In genomic region chr17:29637895-29638294, GRCm38 (mm10) we compare ENCODE assay signal across 11 mouse cellular contexts. TPM values are rescaled to one million over a fixed set of nuclear protein-coding genes. Genes with fewer than 3 reads are reported as not detected.
A peak's percentile ranks its signal among the peaks of the same experiment; 100 is the strongest.
DNase-seq lines count a peak whose midpoint lies in the region; ATAC-seq and TF ChIP-seq lines count a peak whose summit lies in the region.
"Had no signal": no experiment of that assay in that cellular context is flagged by ENCODE, and none has a peak within 500 bp of the region (broad histone marks: within the 10 kb centered on the region; RNA-seq: fewer than 3 reads in every experiment).

No protein-coding gene starts in this region.

- H3K27ac ChIP-seq in lung, postnatal 0 days (ENCODE audit: low read length): no peak overlapping the region
- H3K27ac ChIP-seq in hindbrain, embryonic 13.5 days: no peak overlapping the region
- no peak overlapping the region for H3K27ac ChIP-seq in forebrain, embryonic 14.5 days (ENCODE audit: low read depth, low read length)
- H3K27ac ChIP-seq: embryonic facial prominence, embryonic 15.5 days; hindbrain, embryonic 12.5 days had no signal

- no peak overlapping the region for H3K4me3 ChIP-seq in lung, postnatal 0 days (ENCODE audit: low read depth, low read length)
- peak overlapping the region; percentile 19 for H3K4me3 ChIP-seq in megakaryocyte, embryonic 14.5 days (replicated peaks)
- no peak overlapping the region for H3K4me3 ChIP-seq in hindbrain, embryonic 13.5 days
- H3K4me3 ChIP-seq in forebrain, embryonic 14.5 days (ENCODE audit: low read depth, low read length): no peak overlapping the region
- H3K4me3 ChIP-seq: embryonic facial prominence, embryonic 15.5 days; hindbrain, embryonic 12.5 days had no signal

- TF ChIP-seq CTCF in lung, postnatal 0 days (IDR thresholded peaks at IDR 0.05): no peak

- no peaks in the 10 kb centered on the region for H3K9me3 ChIP-seq in lung, postnatal 0 days (ENCODE audit: low read length)
- H3K9me3 ChIP-seq in megakaryocyte, embryonic 14.5 days: no peaks in the 10 kb centered on the region
- H3K9me3 ChIP-seq in hindbrain, embryonic 13.5 days: no peaks in the 10 kb centered on the region
- H3K9me3 ChIP-seq in forebrain, embryonic 14.5 days (replicated peaks; ENCODE audit: control insufficient read depth, low read length): no peaks in the 10 kb centered on the region
- H3K9me3 ChIP-seq: embryonic facial prominence, embryonic 15.5 days; hindbrain, embryonic 12.5 days had no signal

- peaks cover 40% of the 10 kb centered on the region for H3K36me3 ChIP-seq in lung, postnatal 0 days (ENCODE audit: insufficient read depth, low read length)
- H3K36me3 ChIP-seq in megakaryocyte, embryonic 14.5 days (replicated peaks; ENCODE audit: low read length): peaks cover 92% of the 10 kb centered on the region
- H3K36me3 ChIP-seq in hindbrain, embryonic 13.5 days: peaks cover 96% of the 10 kb centered on the region
- peaks cover 91% of the 10 kb centered on the region for H3K36me3 ChIP-seq in forebrain, embryonic 14.5 days (ENCODE audit: control insufficient read depth, insufficient read depth, low read length)

- no peak for TF ChIP-seq EP300 in lung, postnatal 0 days (IDR thresholded peaks at IDR 0.05)

- no peaks in the 10 kb centered on the region for H3K27me3 ChIP-seq in lung, postnatal 0 days (replicated peaks; ENCODE audit: insufficient read depth, low read length)
- H3K27me3 ChIP-seq in megakaryocyte, embryonic 14.5 days (replicated peaks): no peaks in the 10 kb centered on the region
- no peaks in the 10 kb centered on the region for H3K27me3 ChIP-seq in hindbrain, embryonic 13.5 days
- H3K27me3 ChIP-seq in forebrain, embryonic 14.5 days (replicated peaks; ENCODE audit: control insufficient read depth, insufficient read depth, low read length): no peaks in the 10 kb centered on the region
- H3K27me3 ChIP-seq: embryonic facial prominence, embryonic 15.5 days; hindbrain, embryonic 12.5 days had no signal

- H3K9ac ChIP-seq in lung, postnatal 0 days (replicated peaks; ENCODE audit: low read depth): no peak overlapping the region
- no peak overlapping the region for H3K9ac ChIP-seq in hindbrain, embryonic 13.5 days
- no peak overlapping the region for H3K9ac ChIP-seq in forebrain, embryonic 14.5 days (ENCODE audit: low read length)
- H3K9ac ChIP-seq: embryonic facial prominence, embryonic 15.5 days; hindbrain, embryonic 12.5 days had no signal

- peak; percentile 54 for ATAC-seq in lung, postnatal 0 days
- ATAC-seq in hindbrain, embryonic 13.5 days (ENCODE audit: low FRiP score): no peak
- no peak for ATAC-seq in forebrain, embryonic 14.5 days

- no peak for DNase-seq in lung, postnatal 0 days (ENCODE audit: low spot score)
- DNase-seq in lung, postnatal 14 days: no peak
- peak; percentile 75 for DNase-seq in MN1 (ENCODE audit: low spot score)
- DNase-seq in heart, postnatal 10 days: peak; percentile 22 to 34
- DNase-seq in left cerebral cortex, adult 8-10 months (ENCODE audit: low spot score in 2 of 2): no peak
- DNase-seq in forebrain, embryonic 14.5 days (ENCODE audit: low spot score): no peak
- DNase-seq: adrenal gland, adult 8-10 months had no signal

- H3K4me2 ChIP-seq in lung, postnatal 0 days (replicated peaks; ENCODE audit: low read depth, low read length): no peak overlapping the region
- H3K4me2 ChIP-seq in hindbrain, embryonic 13.5 days: no peak overlapping the region
- H3K4me2 ChIP-seq in forebrain, embryonic 14.5 days (ENCODE audit: low read length): no peak overlapping the region
- H3K4me2 ChIP-seq: embryonic facial prominence, embryonic 15.5 days; hindbrain, embryonic 12.5 days had no signal

- WGBS in lung, postnatal 0 days: 67% methylated on average over 7 of the region's 8 CpGs
- 88% methylated on average over 8 of the region's 8 CpGs for WGBS in hindbrain, embryonic 13.5 days
- 82% methylated on average over 8 of the region's 8 CpGs for WGBS in forebrain, embryonic 14.5 days

- intact Hi-C loops in heart, postnatal 10 days (cut with DNase I): loop anchor here (10.0 kb wide), 1 partner anchor 137 kb away; no protein-coding TSS in a partner anchor

- no peaks in the 10 kb centered on the region for H3K4me1 ChIP-seq in lung, postnatal 0 days (ENCODE audit: insufficient read depth, low read depth, low read length)
- H3K4me1 ChIP-seq in megakaryocyte, embryonic 14.5 days: peaks cover 34% of the 10 kb centered on the region
- no peaks in the 10 kb centered on the region for H3K4me1 ChIP-seq in hindbrain, embryonic 13.5 days (replicated peaks)
- H3K4me1 ChIP-seq in forebrain, embryonic 14.5 days (ENCODE audit: control insufficient read depth, insufficient read depth, low read length): no peaks in the 10 kb centered on the region
- H3K4me1 ChIP-seq: hindbrain, embryonic 12.5 days had no signal

RNA-seq across cellular contexts. Expression of gene Cmtr1, which starts 22.5 kb away (rescaled TPM):
- polyA plus RNA-seq in lung, postnatal 0 days (2015; fragmentation: Nextera tagmentation; extraction: Ambion mirVana): 79.6 and 82.3 TPM in 2 replicates
- 10 to 100 TPM; 59.5 to 63.4 TPM for total RNA-seq in heart, postnatal 10 days (2021)
- polyA plus RNA-seq in megakaryocyte, embryonic 14.5 days (2012; ENCODE audit: insufficient read depth, low replicate concordance): 10.6 and 22.3 TPM in 2 replicates
- 100 to 1,000 TPM; 112 to 142 (median 127) TPM for total RNA-seq in left cerebral cortex, adult 8-10 months (2022)
- 132 and 139 TPM in 2 replicates for polyA plus RNA-seq in hindbrain, embryonic 13.5 days (2015; fragmentation: Nextera tagmentation; extraction: Ambion mirVana)
- 116 and 138 TPM in 2 replicates for polyA plus RNA-seq in forebrain, embryonic 14.5 days (2014; fragmentation: Nextera tagmentation; extraction: Ambion mirVana)

RNA-seq across cellular contexts. Expression of gene Gm28043, which starts 23.2 kb away (rescaled TPM):
- 0.99 and 1.6 TPM in 2 replicates for polyA plus RNA-seq in lung, postnatal 0 days (2015; fragmentation: Nextera tagmentation; extraction: Ambion mirVana)
- total RNA-seq in heart, postnatal 10 days (2021): 1 to 10 TPM; 1.4 to 2.0 TPM
- polyA plus RNA-seq in megakaryocyte, embryonic 14.5 days (2012; ENCODE audit: insufficient read depth, low replicate concordance): not detected in 2 replicates
- total RNA-seq in left cerebral cortex, adult 8-10 months (2022): 1 to 10 TPM; 3.8 to 6.2 (median 4.8) TPM
- polyA plus RNA-seq in hindbrain, embryonic 13.5 days (2015; fragmentation: Nextera tagmentation; extraction: Ambion mirVana): 2.9 and 3.8 TPM in 2 replicates
- polyA plus RNA-seq in forebrain, embryonic 14.5 days (2014; fragmentation: Nextera tagmentation; extraction: Ambion mirVana): 1.9 and 2.4 TPM in 2 replicates

RNA-seq across cellular contexts. Expression of gene Rnf8, which starts 23.3 kb away (rescaled TPM):
- polyA plus RNA-seq in lung, postnatal 0 days (2015; fragmentation: Nextera tagmentation; extraction: Ambion mirVana): 43.3 and 43.7 TPM in 2 replicates
- total RNA-seq in heart, postnatal 10 days (2021): 10 to 100 TPM; 25.2 to 26.1 TPM
- 7.7 and 8.0 TPM in 2 replicates for polyA plus RNA-seq in megakaryocyte, embryonic 14.5 days (2012; ENCODE audit: insufficient read depth, low replicate concordance)
- 10 to 100 TPM; 60.2 to 65.5 (median 62.3) TPM for total RNA-seq in left cerebral cortex, adult 8-10 months (2022)
- 79.2 and 83.4 TPM in 2 replicates for polyA plus RNA-seq in hindbrain, embryonic 13.5 days (2015; fragmentation: Nextera tagmentation; extraction: Ambion mirVana)
- polyA plus RNA-seq in forebrain, embryonic 14.5 days (2014; fragmentation: Nextera tagmentation; extraction: Ambion mirVana): 89.7 and 96.7 TPM in 2 replicates

Comparison
In these comparisons a context has a peak if more than half of its experiments do, and no peak if none do; other contexts are left out.
1. DNase-seq: peak in MN1 (single experiment) and heart, postnatal 10 days (2 of 2); none in lung, postnatal 0 days (single experiment), lung, postnatal 14 days (single experiment), left cerebral cortex, adult 8-10 months (0 of 2) and forebrain, embryonic 14.5 days (single experiment).